Mouse (Mus musculus) kidney, adult 2 months (tissue): ENCODE data around the gene 2410131K14Rik.

Experiments
- CTCF ChIP-seq: fragments of 200-500 bp; conservative IDR thresholded peaks from 2 replicates; pipeline ENCODE4 v1.5.1; 2011; ENCODE audit warnings: low read depth, mild to moderate bottlenecking, control low read depth, low read length, moderate library complexity, mixed read lengths; ENCODE audit not compliant: insufficient read depth, insufficient read length
- POLR2A ChIP-seq: fragments of 200-500 bp; IDR thresholded peaks from one replicate; pipeline ENCODE4 v1.6.1; 2011; ENCODE audit warnings: low read depth, low read length, control low read depth

DNA sequence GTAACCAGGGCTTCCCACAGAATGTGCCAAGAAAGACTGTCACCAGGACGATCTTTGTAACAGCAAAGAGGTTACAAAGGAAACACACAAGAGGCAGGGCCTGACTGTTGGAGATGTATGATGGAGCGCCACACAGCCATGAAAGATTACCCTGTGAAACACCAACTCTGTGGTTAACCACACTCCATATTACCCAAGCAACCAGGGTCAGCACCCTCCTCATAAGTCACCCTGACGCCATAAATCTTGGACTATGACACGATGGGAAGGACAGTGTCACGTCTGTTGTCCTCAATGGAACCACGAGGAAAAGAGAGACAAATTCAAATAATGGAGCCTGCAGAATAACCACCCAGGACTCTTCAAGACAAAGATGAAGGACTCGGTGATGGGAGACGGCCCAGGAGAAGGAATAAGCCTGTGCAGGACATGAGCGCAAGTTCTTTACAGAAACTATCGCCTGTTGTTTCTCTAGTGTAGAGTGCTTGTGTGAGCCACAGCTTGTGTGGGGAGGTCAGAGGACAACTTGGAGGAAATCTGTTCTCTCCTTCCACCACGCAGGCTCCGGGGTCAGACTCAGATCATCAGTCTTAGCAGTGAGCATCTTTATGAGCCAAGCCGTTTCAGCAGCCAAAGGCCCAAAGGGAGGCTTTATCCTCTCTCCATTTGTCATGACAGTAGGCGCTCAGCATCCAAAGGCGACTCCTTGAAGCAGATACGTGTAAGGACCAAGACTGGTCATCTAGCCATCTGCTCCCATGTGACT lies 40.2 kb upstream of the 2410131K14Rik start:
- TF ChIP-seq CTCF: no peak
- no peak for TF ChIP-seq POLR2A
